Mouse (Mus musculus): ENCODE measurements around the gene Bak1. TPM values are rescaled to one million over a fixed set of nuclear protein-coding genes. Genes with fewer than 3 reads are reported as not detected.
"Not testable (repeated sequence)": the region's sequence is repeated elsewhere in the genome, so short reads cannot be mapped to it uniquely, and the experiment has no call there.

Gene Bak1
- polyA plus RNA-seq, 1 experiment from 2014 or later: 11.0 TPM

DNA sequence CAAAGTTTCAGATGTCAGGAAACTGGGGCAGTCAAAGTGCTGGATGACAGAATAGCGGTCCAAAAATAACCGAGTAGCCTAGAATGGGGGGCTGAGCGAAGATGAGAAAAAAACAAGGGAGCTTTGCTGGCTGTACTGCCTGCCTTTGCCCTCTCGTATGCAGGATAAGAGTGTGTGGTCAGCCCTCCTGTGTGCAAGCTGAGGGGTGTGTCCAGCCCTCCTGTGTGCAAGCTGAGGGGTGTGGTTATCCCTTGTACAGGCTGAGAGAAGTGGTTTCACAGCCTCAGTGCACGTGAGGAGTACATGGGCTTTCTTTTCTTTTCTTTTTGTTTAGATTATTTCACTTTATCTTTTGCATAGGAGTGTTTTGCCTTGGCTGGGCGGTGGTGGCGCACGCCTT, 33.2 kb downstream of the Bak1 start:
- H3K4me1 ChIP-seq (ENCODE audit: control insufficient read depth, insufficient read depth, low read length): peaks cover 6% of the 10 kb centered on the region; the same call in 1 of the 2 replicates
- H3K9me3 ChIP-seq (replicated peaks; ENCODE audit: control insufficient read depth, low read length): no peaks in the 10 kb centered on the region

DNA sequence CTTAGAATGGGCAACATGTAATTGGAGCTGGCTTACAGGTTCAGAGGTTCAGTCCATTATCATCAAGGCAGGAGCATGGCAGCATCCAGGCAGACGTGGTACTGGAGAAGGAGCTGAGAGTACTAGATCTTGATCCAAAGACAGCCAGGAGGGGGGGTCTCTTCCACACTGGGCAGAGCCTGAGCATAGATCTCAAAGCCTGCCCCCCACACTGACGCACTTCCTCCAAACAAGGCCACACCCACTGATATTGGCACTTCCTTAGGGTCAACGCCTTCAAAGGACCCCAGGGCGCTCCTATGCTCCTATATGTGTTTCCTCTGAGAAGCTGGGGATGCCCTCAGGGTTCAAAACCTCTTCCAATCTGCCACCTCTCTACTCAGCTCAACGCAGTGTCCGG, 33.8 kb downstream of the Bak1 start:
- Histone ChIP-seq H3K4me2 (no peak overlapping the region), H3K4me3 (ENCODE audit: low read depth, low read length) (no peak overlapping the region), H3K27me3 (ENCODE audit: control insufficient read depth, insufficient read depth, low read length) (no peaks in the 10 kb centered on the region), H3K4me1 (ENCODE audit: control insufficient read depth, insufficient read depth, low read length) (peaks cover 6% of the 10 kb centered on the region; the same call in 1 of the 2 replicates), H3K9ac (ENCODE audit: low read depth, low read length) (no peak overlapping the region), H3K27ac (ENCODE audit: low read depth, low read length) (no peak overlapping the region), H3K36me3 (ENCODE audit: control insufficient read depth, insufficient read depth, low read length) (no peaks in the 10 kb centered on the region), H3K9me3 (replicated peaks; ENCODE audit: control insufficient read depth, low read length) (no peaks in the 10 kb centered on the region)
- ATAC-seq (replicated peaks; ENCODE audit: insufficient number of reproducible peaks, low FRiP score, low TSS enrichment): no peak
- WGBS (ENCODE audit: insufficient replicate concordance): 78% methylated on average over 6 of the region's 6 CpGs

More for the DNA sequence above, 33.2 kb downstream of the Bak1 start:
- no peaks in the 10 kb centered on the region for H3K36me3 ChIP-seq (ENCODE audit: control insufficient read depth, insufficient read depth, low read length)
- H3K9ac ChIP-seq (ENCODE audit: low read depth, low read length): no peak overlapping the region
- H3K27ac ChIP-seq (ENCODE audit: low read depth, low read length): no peak overlapping the region
- WGBS (ENCODE audit: insufficient replicate concordance): 59% methylated on average over 8 of the region's 8 CpGs
- H3K4me2 ChIP-seq: no peak overlapping the region
- no peaks in the 10 kb centered on the region for H3K27me3 ChIP-seq (ENCODE audit: control insufficient read depth, insufficient read depth, low read length)
- ATAC-seq (replicated peaks; ENCODE audit: insufficient number of reproducible peaks, low FRiP score, low TSS enrichment): no peak
- no peak overlapping the region for H3K4me3 ChIP-seq (ENCODE audit: low read depth, low read length)

DNA sequence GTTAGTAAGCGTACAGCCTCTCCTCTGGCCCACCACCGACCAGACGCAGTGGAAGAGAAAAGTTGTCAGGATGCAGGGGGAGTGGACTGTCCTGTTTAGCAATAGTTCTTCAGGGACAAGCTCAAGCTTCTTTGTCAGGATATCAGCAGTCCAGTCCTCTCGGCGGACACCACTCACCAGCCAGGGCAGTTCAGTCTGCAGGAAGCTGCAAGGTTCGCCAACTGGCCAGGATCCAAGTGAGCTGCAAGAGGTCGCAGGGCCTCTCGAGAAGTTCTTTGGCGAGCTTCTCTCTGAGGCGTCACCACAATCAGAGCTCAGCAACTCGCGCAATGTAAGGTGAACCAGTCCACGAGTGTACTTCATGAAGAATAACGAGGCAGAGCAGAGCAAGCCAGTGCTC, 34.4 kb downstream of the Bak1 start:
- Histone ChIP-seq H3K36me3 (ENCODE audit: control insufficient read depth, insufficient read depth, low read length) (no peaks in the 10 kb centered on the region), H3K9me3 (replicated peaks; ENCODE audit: control insufficient read depth, low read length) (no peaks in the 10 kb centered on the region), H3K27ac (ENCODE audit: low read depth, low read length) (no peak overlapping the region), H3K9ac (ENCODE audit: low read depth, low read length) (no peak overlapping the region), H3K27me3 (ENCODE audit: control insufficient read depth, insufficient read depth, low read length) (no peaks in the 10 kb centered on the region), H3K4me1 (ENCODE audit: control insufficient read depth, insufficient read depth, low read length) (peaks cover 6% of the 10 kb centered on the region; the same call in 1 of the 2 replicates), H3K4me3 (ENCODE audit: low read depth, low read length) (no peak overlapping the region), H3K4me2 (no peak overlapping the region; the same call in 1 of the 2 replicates)
- no peak for ATAC-seq (replicated peaks; ENCODE audit: insufficient number of reproducible peaks, low FRiP score, low TSS enrichment)
- 66% methylated on average over 14 of the region's 14 CpGs for WGBS (ENCODE audit: insufficient replicate concordance)

DNA sequence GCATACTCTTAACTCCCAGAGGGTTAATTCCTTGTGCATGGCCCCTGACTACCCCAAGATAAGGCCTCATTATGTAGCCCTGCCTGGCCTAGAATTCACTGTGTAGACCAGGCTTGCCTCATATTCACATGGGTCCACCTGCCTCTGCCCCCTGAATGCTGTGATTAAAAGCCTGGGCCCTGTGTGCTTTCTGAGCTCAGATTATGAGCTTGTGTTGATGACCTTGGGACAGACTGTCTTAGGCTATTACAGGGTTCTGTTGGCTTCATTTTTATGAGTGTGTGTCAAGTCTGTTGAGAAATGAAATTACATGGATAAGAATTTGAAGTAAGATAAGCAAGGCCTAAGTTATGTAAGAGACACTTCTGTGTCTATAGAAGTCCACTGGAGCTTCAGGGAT, 38.3 kb downstream of the Bak1 start:
- no peak overlapping the region for H3K27ac ChIP-seq (ENCODE audit: low read depth, low read length)
- ATAC-seq (replicated peaks; ENCODE audit: insufficient number of reproducible peaks, low FRiP score, low TSS enrichment): no peak

DNA sequence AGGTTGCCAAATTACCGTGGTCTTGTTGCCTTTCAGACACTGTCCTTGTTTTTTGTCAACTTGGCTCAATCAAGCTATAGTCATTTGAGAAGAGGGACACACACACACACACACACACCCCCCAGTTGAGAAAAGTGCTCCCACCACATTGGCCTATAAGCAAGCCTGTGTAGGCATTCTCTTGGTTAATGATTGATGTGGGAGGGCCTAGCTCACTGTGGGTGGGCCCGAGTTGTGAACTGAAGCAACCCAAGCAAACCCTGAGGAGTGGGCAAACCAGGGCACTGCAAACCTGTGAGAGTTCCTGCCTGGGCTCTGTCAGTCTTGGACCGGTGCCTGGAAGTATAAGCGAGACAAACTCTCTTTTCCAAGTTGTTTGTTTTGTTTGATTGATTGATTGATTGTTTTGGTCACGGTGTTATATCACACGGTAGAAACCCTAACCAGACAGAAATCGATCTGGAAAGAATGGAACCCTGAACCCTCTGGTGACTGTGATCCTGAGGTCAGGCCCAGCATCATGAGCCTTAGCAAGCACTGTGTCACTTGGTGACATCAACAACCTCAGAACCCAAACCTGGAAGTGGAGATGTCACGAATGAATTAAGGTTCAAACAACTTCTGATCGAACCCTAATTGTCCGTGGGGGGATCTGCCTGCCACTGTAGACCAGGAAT, 43.2 kb downstream of the Bak1 start:
- no peak overlapping the region for H3K9ac ChIP-seq (ENCODE audit: low read depth, low read length)
- H3K36me3 ChIP-seq (ENCODE audit: control insufficient read depth, insufficient read depth, low read length): no peaks in the 10 kb centered on the region
- no peaks in the 10 kb centered on the region for H3K9me3 ChIP-seq (replicated peaks; ENCODE audit: control insufficient read depth, low read length)
- H3K27ac ChIP-seq (ENCODE audit: low read depth, low read length): no peak overlapping the region
- H3K4me3 ChIP-seq (ENCODE audit: low read depth, low read length): no peak overlapping the region
- H3K4me1 ChIP-seq (ENCODE audit: control insufficient read depth, insufficient read depth, low read length): no peaks in the 10 kb centered on the region
- ATAC-seq (replicated peaks; ENCODE audit: insufficient number of reproducible peaks, low FRiP score, low TSS enrichment): no peak
- 79% methylated on average over 10 of the region's 10 CpGs for WGBS (ENCODE audit: insufficient replicate concordance)
- H3K4me2 ChIP-seq: no peak overlapping the region
- H3K27me3 ChIP-seq (ENCODE audit: control insufficient read depth, insufficient read depth, low read length): no peaks in the 10 kb centered on the region

More for the DNA sequence above, 38.3 kb downstream of the Bak1 start:
- Histone ChIP-seq H3K4me2 (no peak overlapping the region), H3K9me3 (replicated peaks; ENCODE audit: control insufficient read depth, low read length) (no peaks in the 10 kb centered on the region), H3K4me1 (ENCODE audit: control insufficient read depth, insufficient read depth, low read length) (peaks cover 4% of the 10 kb centered on the region; the same call in 1 of the 2 replicates), H3K4me3 (ENCODE audit: low read depth, low read length) (no peak overlapping the region), H3K27me3 (ENCODE audit: control insufficient read depth, insufficient read depth, low read length) (no peaks in the 10 kb centered on the region), H3K9ac (ENCODE audit: low read depth, low read length) (no peak overlapping the region), H3K36me3 (ENCODE audit: control insufficient read depth, insufficient read depth, low read length) (no peaks in the 10 kb centered on the region)

DNA sequence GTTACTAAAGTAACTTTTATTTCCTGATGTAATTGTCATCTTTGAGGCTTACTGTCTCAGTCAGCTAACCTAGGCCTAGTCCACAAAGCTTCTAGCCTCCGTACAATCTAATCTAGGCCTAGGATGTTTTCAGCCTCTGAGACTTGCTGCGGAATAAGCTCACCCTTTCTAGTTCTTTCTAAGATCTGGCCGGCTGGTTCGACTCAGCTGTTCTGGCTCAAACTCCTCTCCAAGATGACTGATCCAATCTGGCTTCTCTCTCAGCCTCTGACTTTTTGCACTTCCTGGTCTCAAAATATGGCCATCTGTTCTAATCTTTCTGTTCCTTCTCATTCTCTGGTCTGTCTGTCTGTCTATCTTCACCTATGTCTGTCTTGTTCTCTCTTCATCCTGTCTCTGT, 45.4 kb downstream of the Bak1 start:
- 92% methylated on average over 4 of the region's 4 CpGs for WGBS (ENCODE audit: insufficient replicate concordance)
- Histone ChIP-seq H3K4me2 (no peak overlapping the region), H3K36me3 (ENCODE audit: control insufficient read depth, insufficient read depth, low read length) (no peaks in the 10 kb centered on the region), H3K4me3 (ENCODE audit: low read depth, low read length) (no peak overlapping the region), H3K4me1 (ENCODE audit: control insufficient read depth, insufficient read depth, low read length) (no peaks in the 10 kb centered on the region), H3K27me3 (ENCODE audit: control insufficient read depth, insufficient read depth, low read length) (no peaks in the 10 kb centered on the region), H3K9me3 (replicated peaks; ENCODE audit: control insufficient read depth, low read length) (no peaks in the 10 kb centered on the region), H3K9ac (ENCODE audit: low read depth, low read length) (no peak overlapping the region), H3K27ac (ENCODE audit: low read depth, low read length) (no peak overlapping the region)
- no peak for ATAC-seq (replicated peaks; ENCODE audit: insufficient number of reproducible peaks, low FRiP score, low TSS enrichment)

DNA sequence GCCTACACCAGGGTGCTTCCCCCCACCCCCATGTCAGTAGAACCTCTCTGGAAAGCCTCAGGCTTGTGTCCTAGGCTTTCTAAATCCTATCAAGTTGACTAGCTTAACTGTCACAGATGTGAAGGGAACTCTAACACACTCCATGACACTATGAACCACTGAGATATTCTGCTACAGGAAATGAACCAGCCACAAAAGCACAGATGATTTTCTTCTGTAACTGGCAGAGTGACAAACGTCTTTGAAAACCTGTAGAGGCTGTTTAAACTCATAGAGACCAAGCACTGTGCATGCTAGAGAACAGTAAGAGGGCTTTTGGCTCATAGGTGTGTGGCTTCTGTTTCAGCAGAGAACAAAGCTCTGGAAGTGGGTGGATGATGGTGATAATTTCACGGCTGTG, 47.8 kb downstream of the Bak1 start:
- H3K4me1 ChIP-seq (ENCODE audit: control insufficient read depth, insufficient read depth, low read length): no peaks in the 10 kb centered on the region
- peaks cover 7% of the 10 kb centered on the region for H3K36me3 ChIP-seq (ENCODE audit: control insufficient read depth, insufficient read depth, low read length)
- no peak overlapping the region for H3K4me2 ChIP-seq
- H3K9ac ChIP-seq (ENCODE audit: low read depth, low read length): no peak overlapping the region
- WGBS (ENCODE audit: insufficient replicate concordance): 67% methylated on average over 2 of the region's 2 CpGs
- no peaks in the 10 kb centered on the region for H3K9me3 ChIP-seq (replicated peaks; ENCODE audit: control insufficient read depth, low read length)
- H3K4me3 ChIP-seq (ENCODE audit: low read depth, low read length): no peak overlapping the region
- ATAC-seq (replicated peaks; ENCODE audit: insufficient number of reproducible peaks, low FRiP score, low TSS enrichment): no peak
- no peak overlapping the region for H3K27ac ChIP-seq (ENCODE audit: low read depth, low read length)
- H3K27me3 ChIP-seq (ENCODE audit: control insufficient read depth, insufficient read depth, low read length): no peaks in the 10 kb centered on the region

DNA sequence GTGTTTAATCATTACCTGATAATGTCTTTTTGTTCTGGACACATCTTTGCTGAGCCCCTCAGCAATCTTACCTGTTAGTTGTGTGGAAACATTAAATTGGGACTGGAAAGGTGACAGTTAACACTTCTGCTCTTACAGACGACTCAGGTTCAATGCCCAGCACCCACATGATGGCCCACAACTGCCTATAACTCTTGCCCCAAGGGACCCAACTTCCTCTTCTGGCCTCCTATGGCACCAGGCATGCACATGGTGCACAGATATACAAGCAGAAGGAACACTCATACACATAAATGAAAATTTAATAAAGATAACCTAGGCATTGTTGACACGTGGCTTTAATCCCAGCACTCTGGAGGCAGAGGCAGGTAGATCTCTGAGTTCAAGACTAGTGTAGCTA, 49.4 kb downstream of the Bak1 start:
- no peaks in the 10 kb centered on the region for H3K9me3 ChIP-seq (replicated peaks; ENCODE audit: control insufficient read depth, low read length)
- H3K36me3 ChIP-seq (ENCODE audit: control insufficient read depth, insufficient read depth, low read length): peaks cover 18% of the 10 kb centered on the region
- H3K4me2 ChIP-seq: no peak overlapping the region
- 71% methylated on average over 2 of the region's 2 CpGs for WGBS (ENCODE audit: insufficient replicate concordance)
- H3K9ac ChIP-seq (ENCODE audit: low read depth, low read length): no peak overlapping the region
- no peak overlapping the region for H3K4me3 ChIP-seq (ENCODE audit: low read depth, low read length)
- H3K27me3 ChIP-seq (ENCODE audit: control insufficient read depth, insufficient read depth, low read length): no peaks in the 10 kb centered on the region
- no peak overlapping the region for H3K27ac ChIP-seq (ENCODE audit: low read depth, low read length)
- ATAC-seq (replicated peaks; ENCODE audit: insufficient number of reproducible peaks, low FRiP score, low TSS enrichment): no peak
- no peaks in the 10 kb centered on the region; the same call in 1 of the 2 replicates for H3K4me1 ChIP-seq (ENCODE audit: control insufficient read depth, insufficient read depth, low read length)

DNA sequence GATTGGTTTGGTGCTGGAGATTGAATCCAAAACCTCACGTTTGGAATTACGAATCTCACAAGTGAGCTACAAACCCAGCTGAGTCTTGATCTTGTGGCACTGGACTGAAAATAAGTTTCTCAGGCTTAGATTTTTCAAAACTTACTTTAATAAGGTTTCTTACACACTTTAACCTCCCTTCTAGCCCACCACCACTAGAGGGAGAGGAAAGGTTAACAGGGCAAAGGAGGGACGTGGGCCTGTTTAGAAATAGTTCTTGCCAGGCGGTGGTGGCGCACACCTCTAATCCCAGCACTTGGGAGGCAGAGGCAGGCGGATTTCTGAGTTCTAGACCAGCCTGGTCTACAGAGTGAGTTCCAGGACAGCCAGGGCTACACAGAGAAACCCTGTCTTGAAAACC, 51.5 kb downstream of the Bak1 start:
- H3K4me3 ChIP-seq (ENCODE audit: low read depth, low read length); H3K4me2 ChIP-seq; H3K9me3 ChIP-seq (replicated peaks; ENCODE audit: control insufficient read depth, low read length); H3K4me1 ChIP-seq (ENCODE audit: control insufficient read depth, insufficient read depth, low read length); H3K27ac ChIP-seq (ENCODE audit: low read depth, low read length); ATAC-seq (replicated peaks; ENCODE audit: insufficient number of reproducible peaks, low FRiP score, low TSS enrichment); H3K9ac ChIP-seq (ENCODE audit: low read depth, low read length); H3K27me3 ChIP-seq (ENCODE audit: control insufficient read depth, insufficient read depth, low read length): not testable (repeated sequence)
- peaks cover 21% of the 10 kb centered on the region for H3K36me3 ChIP-seq (ENCODE audit: control insufficient read depth, insufficient read depth, low read length)
- 90% methylated on average over 6 of the region's 6 CpGs for WGBS (ENCODE audit: insufficient replicate concordance)

All from heart, embryonic 11.5 days (tissue).